Mouse (Mus musculus) midbrain, embryonic 15.5 days (tissue): Measurements from ENCODE around the gene Hist1h4d. TPM values are rescaled to one million over a fixed set of nuclear protein-coding genes. Genes with fewer than 3 reads are reported as not detected.
"Not testable (repeated sequence)": the region's sequence is repeated elsewhere in the genome, so short reads cannot be mapped to it uniquely, and the experiment has no call there.

ENCODE experiments used
- ATAC-seq: fragments of 200-750 bp; cut with Nextera tagmentation; replicated peaks from 2 replicates; pipeline ENCODE4 v1.8.0; 2017; ENCODE audit warnings: moderate TSS enrichment
- H3K27ac ChIP-seq: fragments of 300-500 bp; sonication (generic); 2 replicates; pipeline ENCODE4 v1.5.1; 2015; ENCODE audit warnings: mild to moderate bottlenecking, inconsistent platforms
- H3K27me3 ChIP-seq: fragments of 300-500 bp; sonication (generic); replicated peaks from 2 replicates; pipeline ENCODE4 v1.6.1; 2015; ENCODE audit warnings: inconsistent platforms
- H3K36me3 ChIP-seq: fragments of 300-500 bp; sonication (generic); replicated peaks from 2 replicates; pipeline ENCODE4 v1.6.1; 2015; ENCODE audit warnings: inconsistent platforms
- H3K4me1 ChIP-seq: fragments of 300-500 bp; sonication (generic); 2 replicates; pipeline ENCODE4 v1.6.1; 2015; ENCODE audit warnings: inconsistent platforms
- H3K4me2 ChIP-seq: fragments of 300-500 bp; sonication (generic); 2 replicates; pipeline ENCODE4 v1.6.1; 2015; ENCODE audit warnings: inconsistent platforms, mild to moderate bottlenecking, moderate library complexity
- H3K4me3 ChIP-seq: fragments of 300-500 bp; sonication (generic); 2 replicates; pipeline ENCODE4 v1.5.1; 2015; ENCODE audit warnings: mild to moderate bottlenecking, inconsistent platforms
- H3K9ac ChIP-seq: fragments of 300-500 bp; sonication (generic); 2 replicates; pipeline ENCODE4 v1.6.1; 2015; ENCODE audit warnings: mild to moderate bottlenecking, inconsistent platforms
- H3K9me3 ChIP-seq: fragments of 300-500 bp; sonication (generic); 2 replicates; pipeline ENCODE4 v1.6.1; 2016; ENCODE audit warnings: inconsistent platforms
- WGBS: fragments of 180-500 bp; shearing (Covaris S2); methylation state at CpG from one replicate; pipeline ENCODE4 v1.1.7; 2015; ENCODE audit warnings: mixed read lengths; 5-methylcytosine and 5-hydroxymethylcytosine counted together
- polyA plus RNA-seq: library from polyadenylated mRNA; unstranded; fragments of >200 nt; fragmentation: Nextera tagmentation; extraction: Ambion mirVana; gene quantifications from 2 replicates; pipeline ENCODE4 v1.2.1, GENCODE M21; 2015

The Hist1h4d gene
- polyA plus RNA-seq: 34.2 and 34.9 TPM in 2 replicates

- peak within 1 kb of the TSS; percentile 85 for H3K4me2 ChIP-seq
- H3K9me3 ChIP-seq: no peaks in the 10 kb centered on the region
- H3K4me3 ChIP-seq: peak within 1 kb of the TSS; percentile 48
- peak within 1 kb of the TSS; percentile 81 for H3K27ac ChIP-seq
- peak; percentile 92 for ATAC-seq
- H3K4me1 ChIP-seq: peaks cover 45% of the 10 kb centered on the region
- no peaks in the 10 kb centered on the region for H3K27me3 ChIP-seq
- H3K36me3 ChIP-seq: no peaks in the 10 kb centered on the region
- peak within 1 kb of the TSS; percentile 53 for H3K9ac ChIP-seq
- under 1% methylated on average over 43 of the region's 43 CpGs for WGBS
Measured at GRCm38 (mm10) chr13:23581408-23582218, at the start of gene Hist1h4d. Gene Hist1h4d (plus strand): TSS chr13:23581598.

- H3K4me3 ChIP-seq: peak overlapping the region; percentile 54
- WGBS: 24% methylated on average over 9 of the region's 9 CpGs
- H3K27me3 ChIP-seq: no peaks in the 10 kb centered on the region
- H3K9me3 ChIP-seq: no peaks in the 10 kb centered on the region
- H3K27ac ChIP-seq: peak overlapping the region; percentile 96
- peak overlapping the region; percentile 85 for H3K4me2 ChIP-seq
- peak overlapping the region; percentile 75 for H3K9ac ChIP-seq
- H3K4me1 ChIP-seq: peaks cover 41% of the 10 kb centered on the region
- no peak for ATAC-seq
- H3K36me3 ChIP-seq: no peaks in the 10 kb centered on the region
Measured at GRCm38 (mm10) chr13:23532262-23533075, 48.9 kb upstream of the Hist1h4d start.

DNA sequence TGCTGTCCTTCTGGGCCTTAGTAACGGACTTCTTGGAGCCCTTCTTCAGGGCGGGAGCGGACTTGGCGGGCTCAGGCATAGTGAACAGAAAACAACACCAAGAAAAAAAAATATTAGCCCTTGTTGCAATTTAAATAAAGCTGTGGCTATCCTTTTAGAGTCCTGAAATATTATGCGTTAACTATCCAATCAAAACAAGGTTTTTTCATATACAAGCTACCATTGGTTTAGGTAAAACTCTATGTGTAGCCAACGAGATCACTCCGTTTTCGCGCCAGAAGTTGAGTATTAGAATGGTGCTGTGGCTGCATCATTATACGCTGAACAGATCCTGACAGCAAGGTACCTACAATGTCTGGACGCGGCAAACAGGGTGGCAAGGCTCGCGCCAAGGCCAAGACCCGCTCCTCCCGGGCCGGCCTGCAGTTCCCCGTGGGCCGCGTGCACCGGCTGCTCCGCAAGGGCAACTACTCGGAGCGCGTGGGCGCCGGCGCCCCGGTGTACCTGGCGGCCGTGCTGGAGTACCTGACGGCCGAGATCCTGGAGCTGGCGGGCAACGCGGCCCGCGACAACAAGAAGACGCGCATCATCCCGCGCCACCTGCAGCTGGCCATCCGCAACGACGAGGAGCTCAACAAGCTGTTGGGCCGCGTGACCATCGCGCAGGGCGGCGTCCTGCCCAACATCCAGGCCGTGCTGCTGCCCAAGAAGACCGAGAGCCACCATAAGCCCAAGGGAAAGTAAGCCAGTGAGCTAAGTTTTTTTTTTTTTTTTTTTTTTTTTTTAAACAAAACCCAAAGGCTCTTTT, 47.6 kb upstream of the Hist1h4d start, which contains the start of gene Hist1h2af:
Hist1h2af (plus strand) TSS at position 347 of the 808 bp plus-strand sequence.
- H3K36me3 ChIP-seq, H3K9me3 ChIP-seq, H3K27me3 ChIP-seq: not testable (repeated sequence)
- H3K9ac ChIP-seq: peak within 1 kb of the TSS; percentile 38; the same call in 1 of the 2 replicates
- peak; percentile 22; the same call in 1 of the 2 replicates for ATAC-seq
- H3K4me3 ChIP-seq: peak within 1 kb of the TSS; percentile 54
- H3K4me2 ChIP-seq: peak within 1 kb of the TSS; percentile 85
- peak within 1 kb of the TSS; percentile 96 for H3K27ac ChIP-seq
- H3K4me1 ChIP-seq: peaks cover 41% of the 10 kb centered on the region
- WGBS: under 1% methylated on average over 33 of the region's 53 CpGs

DNA sequence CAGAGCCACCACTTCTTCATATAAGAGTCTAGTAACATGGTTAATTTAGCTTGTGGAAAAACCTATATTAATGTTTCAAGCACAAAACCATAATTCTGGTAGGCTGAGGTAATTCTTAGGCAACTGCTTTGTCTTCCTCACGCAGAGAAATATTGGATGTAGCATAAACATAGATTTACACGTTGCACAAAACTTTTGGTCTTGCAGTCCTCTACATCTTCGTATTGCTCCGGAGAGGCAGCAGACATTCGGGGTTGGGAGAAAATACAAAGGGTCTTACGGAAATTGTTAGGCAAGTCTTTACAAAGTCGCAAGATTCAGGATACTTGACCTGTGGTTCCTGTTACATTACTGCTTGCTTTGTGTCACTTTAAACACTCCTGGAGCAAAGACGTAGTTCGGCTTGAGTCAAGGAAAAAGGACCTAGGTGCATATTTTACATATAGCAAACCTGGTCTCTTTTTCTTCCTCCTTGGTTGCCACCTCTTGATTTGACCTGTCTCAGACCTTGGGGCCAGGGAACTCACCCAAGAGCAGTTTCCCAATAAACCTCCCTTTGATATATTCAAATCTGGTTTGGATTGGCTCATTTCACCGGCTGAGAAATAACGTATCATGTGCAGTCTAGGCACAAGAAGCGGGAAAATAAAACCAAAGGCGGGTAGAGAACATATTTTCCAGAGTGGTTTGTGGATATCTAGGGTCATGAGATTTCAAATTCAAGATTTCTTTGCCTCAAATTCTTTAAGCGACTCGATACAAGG, 46.8 kb upstream of the Hist1h4d start:
- Histone ChIP-seq H3K4me2 (peak overlapping the region; percentile 85), H3K4me1 (peaks cover 37% of the 10 kb centered on the region), H3K9me3 (no peaks in the 10 kb centered on the region), H3K27ac (peak overlapping the region; percentile 48; the same call in 1 of the 2 replicates), H3K27me3 (no peaks in the 10 kb centered on the region), H3K4me3 (peak overlapping the region; percentile 54), H3K9ac (peak overlapping the region; percentile 12; the same call in 1 of the 2 replicates), H3K36me3 (no peaks in the 10 kb centered on the region)
- no peak for ATAC-seq
- WGBS: under 1% methylated on average over 15 of the region's 15 CpGs

DNA sequence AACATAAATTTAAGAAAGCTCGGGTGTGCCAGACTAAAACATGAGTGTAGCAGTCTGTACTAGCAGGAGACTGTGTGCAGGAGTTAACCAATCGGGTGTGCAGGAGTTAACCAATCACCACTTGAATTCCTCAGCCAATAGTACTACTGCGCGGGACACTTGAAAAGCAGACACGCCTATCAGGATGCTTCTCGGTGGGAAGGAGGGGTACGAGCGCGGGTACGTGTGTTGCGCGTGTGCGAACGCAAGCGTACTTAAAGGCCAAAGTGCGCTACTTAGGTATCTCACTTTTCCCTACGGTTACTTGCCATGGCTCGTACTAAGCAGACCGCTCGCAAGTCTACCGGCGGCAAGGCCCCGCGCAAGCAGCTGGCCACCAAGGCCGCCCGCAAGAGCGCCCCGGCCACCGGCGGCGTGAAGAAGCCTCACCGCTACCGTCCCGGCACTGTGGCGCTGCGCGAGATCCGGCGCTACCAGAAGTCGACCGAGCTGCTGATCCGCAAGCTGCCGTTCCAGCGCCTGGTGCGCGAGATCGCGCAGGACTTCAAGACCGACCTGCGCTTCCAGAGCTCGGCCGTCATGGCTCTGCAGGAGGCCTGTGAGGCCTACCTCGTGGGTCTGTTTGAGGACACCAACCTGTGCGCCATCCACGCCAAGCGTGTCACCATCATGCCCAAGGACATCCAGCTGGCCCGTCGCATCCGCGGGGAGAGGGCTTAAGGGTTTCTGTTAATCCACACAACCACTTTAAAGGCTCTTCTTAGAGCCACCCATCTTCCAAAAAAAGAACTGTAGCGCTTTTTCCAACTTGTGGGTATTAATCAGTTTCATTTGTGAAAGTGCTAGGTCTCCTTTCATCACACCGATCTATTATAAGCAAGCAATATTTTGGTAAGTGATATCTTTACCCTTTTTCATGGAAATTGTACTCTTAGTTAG, 46.0 kb upstream of the Hist1h4d start, which contains the start of gene Hist1h3g:
Hist1h3g (plus strand) TSS at position 286 of the 939 bp plus-strand sequence.
- not testable (repeated sequence) for H3K36me3 ChIP-seq, H3K27me3 ChIP-seq, H3K9me3 ChIP-seq
- Histone ChIP-seq H3K4me3 (peak within 1 kb of the TSS; percentile 54), H3K4me1 (peaks cover 31% of the 10 kb centered on the region), H3K9ac (peak within 1 kb of the TSS; percentile 12; the same call in 1 of the 2 replicates), H3K4me2 (peak within 1 kb of the TSS; percentile 85), H3K27ac (peak within 1 kb of the TSS; percentile 48; the same call in 1 of the 2 replicates)
- peak; percentile 89 for ATAC-seq
- WGBS: under 1% methylated on average over 50 of the region's 62 CpGs

DNA sequence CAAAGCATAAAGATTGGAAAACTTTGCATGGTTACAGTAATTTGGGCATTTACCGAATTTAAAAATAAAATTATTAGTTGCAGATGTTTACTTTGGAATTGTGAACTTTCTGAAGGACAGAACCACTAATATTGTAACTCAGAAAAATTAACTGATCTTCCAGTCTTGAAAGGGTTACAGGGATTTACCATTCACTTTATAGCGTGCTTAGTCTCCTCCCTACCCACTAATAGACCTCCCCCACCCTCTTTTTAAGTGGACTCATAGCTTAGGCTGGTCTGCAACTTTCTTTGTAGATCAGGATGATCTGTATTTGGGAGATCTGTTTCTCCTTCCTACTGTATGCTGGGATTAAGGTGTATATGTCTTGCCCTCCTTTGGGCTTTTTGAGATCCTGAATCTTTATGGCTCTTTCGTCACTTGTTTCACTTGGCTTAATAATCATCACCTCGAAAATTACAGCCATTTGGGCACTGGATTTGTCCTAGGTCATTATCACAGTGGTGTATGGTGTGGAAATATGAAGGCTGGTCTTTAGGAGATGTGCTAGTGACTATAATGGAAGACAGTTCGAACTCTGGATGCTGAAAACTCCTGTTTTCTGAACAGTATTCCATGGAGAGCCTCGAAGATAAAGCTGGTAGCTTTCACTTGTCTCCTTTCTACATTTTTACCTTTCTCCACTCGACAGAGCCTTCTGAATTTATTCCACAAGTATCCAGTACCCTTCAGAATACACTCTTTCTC, 45.1 kb upstream of the Hist1h4d start:
- WGBS: 17% methylated on average over 7 of the region's 7 CpGs

DNA sequence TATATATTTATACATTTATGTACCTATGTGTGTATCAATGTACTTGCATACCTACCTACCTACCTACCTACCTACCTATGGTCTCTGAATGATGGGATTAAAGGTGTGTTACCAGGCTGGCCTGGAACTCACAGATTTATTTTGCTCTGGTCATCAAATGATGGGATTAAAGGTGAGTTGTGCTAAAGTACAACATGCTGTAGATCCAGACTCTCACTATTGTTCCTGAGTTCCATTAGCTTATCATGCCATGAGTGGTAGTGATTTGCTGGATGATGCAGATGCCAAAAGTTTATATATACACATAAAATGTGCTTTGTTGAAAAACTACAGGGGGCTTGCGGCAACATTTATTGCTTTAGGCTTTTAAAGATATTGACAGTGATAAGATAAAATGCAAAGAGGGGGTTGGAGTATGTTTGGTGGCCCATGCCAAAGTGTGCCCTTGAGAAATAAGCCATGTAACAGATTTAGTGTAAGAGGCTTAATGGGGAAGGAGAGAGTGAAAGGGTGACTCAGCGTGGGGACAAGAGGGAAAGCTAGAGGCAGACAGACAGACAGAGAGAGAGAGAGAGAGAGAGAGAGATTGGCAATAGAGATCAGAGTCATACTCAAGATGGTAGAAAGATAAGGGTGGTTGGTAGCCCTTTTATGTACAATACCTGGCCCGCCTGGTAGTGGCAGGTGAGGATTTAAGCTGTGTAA, 44.2 kb upstream of the Hist1h4d start:
- Histone ChIP-seq H3K4me1 (peaks cover 27% of the 10 kb centered on the region), H3K27ac (no peak overlapping the region), H3K4me2 (no peak overlapping the region), H3K27me3 (no peaks in the 10 kb centered on the region), H3K9ac (no peak overlapping the region), H3K9me3 (no peaks in the 10 kb centered on the region), H3K4me3 (no peak overlapping the region), H3K36me3 (no peaks in the 10 kb centered on the region)
- 78% methylated on average over 3 of the region's 3 CpGs for WGBS
- ATAC-seq: no peak

More for the DNA sequence above, 45.1 kb upstream of the Hist1h4d start:
- Histone ChIP-seq H3K9me3 (no peaks in the 10 kb centered on the region), H3K36me3 (no peaks in the 10 kb centered on the region), H3K27ac (no peak overlapping the region), H3K27me3 (no peaks in the 10 kb centered on the region), H3K4me2 (peak overlapping the region; percentile 85), H3K4me1 (peaks cover 31% of the 10 kb centered on the region), H3K9ac (no peak overlapping the region), H3K4me3 (no peak overlapping the region)
- no peak for ATAC-seq

DNA sequence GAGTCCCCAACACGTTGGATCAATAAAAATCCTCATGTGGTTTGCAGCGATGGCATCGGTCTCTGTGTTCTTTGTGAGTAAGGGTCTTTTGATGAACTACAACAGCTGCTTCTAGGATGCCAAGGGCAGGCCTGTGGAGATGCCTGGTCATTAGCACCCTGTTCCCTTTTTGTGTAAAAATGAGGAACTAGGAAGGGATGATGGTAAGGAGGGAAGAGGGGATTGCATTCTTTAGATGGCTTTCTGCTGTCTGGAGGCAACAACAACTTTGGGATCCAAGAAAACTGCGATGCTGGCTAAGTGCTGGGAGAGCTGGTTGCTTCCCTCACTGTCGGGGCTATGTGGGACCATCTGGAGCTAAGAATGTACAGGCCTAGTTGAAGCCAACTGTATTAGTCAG, 43.1 kb upstream of the Hist1h4d start:
- Histone ChIP-seq H3K27ac (no peak overlapping the region), H3K36me3 (no peaks in the 10 kb centered on the region), H3K9ac (no peak overlapping the region), H3K4me3 (no peak overlapping the region), H3K9me3 (no peaks in the 10 kb centered on the region), H3K4me2 (no peak overlapping the region), H3K4me1 (peaks cover 21% of the 10 kb centered on the region), H3K27me3 (no peaks in the 10 kb centered on the region)
- 81% methylated on average over 5 of the region's 5 CpGs for WGBS
- ATAC-seq: no peak

- H3K36me3 ChIP-seq, H3K4me2 ChIP-seq, H3K4me3 ChIP-seq, H3K27me3 ChIP-seq, H3K9me3 ChIP-seq, ATAC-seq, H3K9ac ChIP-seq, H3K27ac ChIP-seq: not testable (repeated sequence)
- peaks cover 10% of the 10 kb centered on the region for H3K4me1 ChIP-seq
- WGBS: 81% methylated on average over 1 of the region's 1 CpGs
Measured at GRCm38 (mm10) chr13:23539821-23540220, 41.6 kb upstream of the Hist1h4d start.
